Mouse (Mus musculus) limb, embryonic 13.5 days (tissue): Measurements from ENCODE around the gene Mlph. TPM values are rescaled to one million over a fixed set of nuclear protein-coding genes. Genes with fewer than 3 reads are reported as not detected.

Experiments used
- ATAC-seq: fragments of 200-750 bp; cut with Nextera tagmentation; 2 replicates; pipeline ENCODE4 v1.8.0; 2017; ENCODE audit warnings: low read depth, moderate number of reproducible peaks, moderate TSS enrichment; ENCODE audit not compliant: low FRiP score
- H3K27ac ChIP-seq: fragments of 300-500 bp; sonication (generic); 2 replicates; pipeline ENCODE4 v1.5.1; 2015; ENCODE audit warnings: inconsistent platforms, mild to moderate bottlenecking, moderate library complexity
- H3K27me3 ChIP-seq: fragments of 300-500 bp; sonication (generic); 2 replicates; pipeline ENCODE4 v1.6.1; 2015; ENCODE audit warnings: mild to moderate bottlenecking, inconsistent platforms
- H3K36me3 ChIP-seq: fragments of 300-500 bp; sonication (generic); 2 replicates; pipeline ENCODE4 v1.6.1; 2015; ENCODE audit warnings: inconsistent platforms, mild to moderate bottlenecking, moderate library complexity
- H3K4me1 ChIP-seq: fragments of 300-500 bp; sonication (generic); 2 replicates; pipeline ENCODE4 v1.6.1; 2015; ENCODE audit warnings: inconsistent platforms
- H3K4me2 ChIP-seq: fragments of 300-500 bp; sonication (generic); replicated peaks from 2 replicates; pipeline ENCODE4 v1.6.1; 2015; ENCODE audit warnings: inconsistent platforms, mild to moderate bottlenecking, moderate library complexity
- H3K4me3 ChIP-seq: fragments of 300-500 bp; sonication (generic); 2 replicates; pipeline ENCODE4 v1.5.1; 2015; ENCODE audit warnings: moderate library complexity, mild to moderate bottlenecking, inconsistent platforms
- H3K9ac ChIP-seq: fragments of 300-500 bp; sonication (generic); 2 replicates; pipeline ENCODE4 v1.6.1; 2015; ENCODE audit warnings: mild to moderate bottlenecking, inconsistent platforms
- H3K9me3 ChIP-seq: fragments of 300-500 bp; sonication (generic); 2 replicates; pipeline ENCODE4 v1.6.1; 2016; ENCODE audit warnings: inconsistent platforms
- WGBS: fragments of 180-500 bp; shearing (Covaris S2); methylation state at CpG from one replicate; pipeline ENCODE4 v1.1.7; 2015; 5-methylcytosine and 5-hydroxymethylcytosine counted together
- polyA plus RNA-seq: library from polyadenylated mRNA; unstranded; fragments of >200 nt; fragmentation: Nextera tagmentation; extraction: Ambion mirVana; gene quantifications from 2 replicates; pipeline ENCODE4 v1.2.1, GENCODE M21; 2015

The Mlph gene
- polyA plus RNA-seq, 1 experiment from 2014 or later, result 0.87 TPM

- Histone ChIP-seq H3K4me3 (no peak overlapping the region), H3K36me3 (no peaks in the 10 kb centered on the region), H3K9ac (no peak overlapping the region), H3K27me3 (0 out of 2 replicates have a peak, but pooled peaks cover 7% of the 10 kb centered on the region), H3K27ac (no peak overlapping the region), H3K4me2 (no peak overlapping the region), H3K9me3 (no peaks in the 10 kb centered on the region), H3K4me1 (peaks cover 28% of the 10 kb centered on the region)
- 79% methylated on average over 2 of the region's 2 CpGs for WGBS
- ATAC-seq, result 0 out of 2 replicates have a peak, but pooled peaks have one; percentile 35
These were observed 58.7 kb downstream of the Mlph start for GRCm38 (mm10) chr1:90973574-90973911.

DNA sequence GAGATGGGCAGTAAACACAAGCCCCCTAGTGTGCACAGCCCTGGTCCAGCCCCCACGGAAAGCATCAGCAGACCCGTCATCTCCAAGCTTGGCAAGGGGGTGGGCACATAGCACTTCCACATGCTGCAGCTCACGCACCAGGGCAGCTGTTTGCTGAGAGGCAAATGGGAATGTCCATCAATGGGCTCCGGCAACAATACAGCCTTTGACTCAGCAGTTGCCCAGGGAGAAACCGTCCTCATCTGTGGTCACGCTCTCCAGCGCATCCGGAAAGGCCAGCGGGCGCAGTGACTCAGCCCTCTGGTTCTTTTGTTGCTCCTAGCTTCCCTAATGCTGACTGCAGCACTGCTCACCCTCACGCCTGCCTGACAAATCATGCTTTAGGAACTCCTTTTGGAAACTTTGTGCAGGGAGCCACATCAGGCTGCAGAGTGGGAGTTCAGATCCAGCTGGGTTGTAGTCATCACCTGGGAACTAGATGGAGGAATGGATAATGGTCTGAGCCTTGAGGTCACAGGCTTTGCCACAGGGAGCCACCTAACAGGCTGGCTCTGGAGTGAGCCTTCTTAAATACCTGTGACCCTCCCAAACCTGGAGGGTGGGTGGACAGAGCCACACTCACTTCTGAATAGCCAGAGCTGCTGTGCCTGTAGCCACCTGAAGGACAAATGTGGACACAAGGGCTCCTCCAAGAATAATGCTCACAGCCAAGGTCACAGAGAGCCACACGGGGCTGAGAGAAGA lies 60.2 kb downstream of the Mlph start:
- H3K36me3 ChIP-seq, result no peaks in the 10 kb centered on the region
- H3K4me1 ChIP-seq, result peaks cover 18% of the 10 kb centered on the region
- no peak; the same call in 1 of the 2 replicates for ATAC-seq
- no peak overlapping the region for H3K4me3 ChIP-seq
- H3K9me3 ChIP-seq, result no peaks in the 10 kb centered on the region
- no peak overlapping the region for H3K27ac ChIP-seq
- 0 out of 2 replicates have a peak, but pooled peaks cover 4% of the 10 kb centered on the region for H3K27me3 ChIP-seq
- WGBS, result 32% methylated on average over 12 of the region's 12 CpGs
- H3K9ac ChIP-seq, result 0 out of 2 replicates have a peak overlapping the region, but pooled peaks have one; percentile 8
- no peak overlapping the region for H3K4me2 ChIP-seq

GRCm38 (mm10) chr1:90975960-90976359 lies 61.1 kb downstream of the Mlph start:
- no peaks in the 10 kb centered on the region for H3K36me3 ChIP-seq
- H3K27me3 ChIP-seq, result 0 out of 2 replicates have a peak, but pooled peaks cover 4% of the 10 kb centered on the region
- H3K4me3 ChIP-seq, result no peak overlapping the region
- ATAC-seq, result no peak
- peaks cover 18% of the 10 kb centered on the region for H3K4me1 ChIP-seq
- no peaks in the 10 kb centered on the region for H3K9me3 ChIP-seq
- H3K4me2 ChIP-seq, result no peak overlapping the region
- no peak overlapping the region for H3K27ac ChIP-seq
- no peak overlapping the region for H3K9ac ChIP-seq
- WGBS, result 87% methylated on average over 4 of the region's 4 CpGs

- H3K4me2 ChIP-seq, result no peak overlapping the region
- H3K27me3 ChIP-seq, result no peaks in the 10 kb centered on the region
- H3K9ac ChIP-seq, result no peak overlapping the region
- no peak overlapping the region for H3K27ac ChIP-seq
- WGBS, result 70% methylated on average over 10 of the region's 10 CpGs
- no peaks in the 10 kb centered on the region for H3K4me1 ChIP-seq
- ATAC-seq, result no peak
- no peak overlapping the region for H3K4me3 ChIP-seq
- no peaks in the 10 kb centered on the region for H3K36me3 ChIP-seq
- H3K9me3 ChIP-seq, result no peaks in the 10 kb centered on the region
These were observed 65.9 kb downstream of the Mlph start for GRCm38 (mm10) chr1:90980638-90981330.

DNA sequence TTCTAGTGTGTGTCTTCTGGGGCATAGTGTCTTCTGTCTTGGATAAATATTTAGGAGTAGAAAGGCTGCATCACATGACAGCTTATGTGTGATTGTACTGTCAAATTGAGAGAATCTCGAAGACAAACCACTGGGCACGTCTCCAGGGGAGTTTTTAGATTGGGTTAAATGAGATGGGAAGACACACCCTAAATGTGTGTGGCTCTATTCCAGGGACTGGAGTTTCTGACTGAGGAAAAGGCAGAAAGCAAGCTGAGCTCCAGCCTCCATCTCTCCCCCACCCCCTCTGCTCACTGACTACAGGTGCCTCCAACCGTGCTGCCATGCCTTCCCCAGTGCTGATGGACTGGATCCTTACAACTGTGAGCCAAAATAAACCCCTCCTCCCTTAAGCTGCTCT lies 66.5 kb downstream of the Mlph start:
- Histone ChIP-seq H3K4me1 (no peaks in the 10 kb centered on the region), H3K9ac (no peak overlapping the region), H3K36me3 (no peaks in the 10 kb centered on the region), H3K27ac (no peak overlapping the region), H3K4me3 (no peak overlapping the region), H3K4me2 (no peak overlapping the region), H3K27me3 (no peaks in the 10 kb centered on the region), H3K9me3 (no peaks in the 10 kb centered on the region)
- ATAC-seq, result no peak
- 74% methylated on average over 3 of the region's 3 CpGs for WGBS

DNA sequence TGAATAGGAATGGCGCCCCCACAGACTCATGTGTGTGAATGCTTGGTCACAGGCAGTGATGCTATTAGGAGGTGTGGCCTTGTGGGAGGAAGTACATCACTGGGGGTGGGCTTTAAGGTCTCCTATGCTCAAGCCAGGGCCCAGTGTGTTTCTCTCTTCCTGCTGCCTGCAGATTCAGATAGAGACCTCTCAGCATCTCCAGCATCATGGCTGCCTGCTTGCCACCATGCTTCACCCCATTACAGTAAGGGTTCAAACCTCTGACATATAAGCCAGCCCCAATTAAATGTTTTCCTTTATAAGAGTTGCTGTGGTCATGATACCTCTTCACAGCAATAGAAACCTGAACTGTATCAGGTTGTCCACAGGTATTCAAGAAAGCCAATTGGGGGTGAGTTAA lies 81.0 kb downstream of the Mlph start:
- 93% methylated on average over 1 of the region's 1 CpGs for WGBS
- H3K4me2 ChIP-seq, result no peak overlapping the region
- no peak for ATAC-seq
- H3K4me3 ChIP-seq, result no peak overlapping the region
- no peaks in the 10 kb centered on the region for H3K27me3 ChIP-seq
- peaks cover 23% of the 10 kb centered on the region for H3K4me1 ChIP-seq
- H3K9me3 ChIP-seq, result peaks cover 7% of the 10 kb centered on the region; the same call in 1 of the 2 replicates
- no peak overlapping the region for H3K27ac ChIP-seq
- H3K36me3 ChIP-seq, result no peaks in the 10 kb centered on the region
- H3K9ac ChIP-seq, result no peak overlapping the region

DNA sequence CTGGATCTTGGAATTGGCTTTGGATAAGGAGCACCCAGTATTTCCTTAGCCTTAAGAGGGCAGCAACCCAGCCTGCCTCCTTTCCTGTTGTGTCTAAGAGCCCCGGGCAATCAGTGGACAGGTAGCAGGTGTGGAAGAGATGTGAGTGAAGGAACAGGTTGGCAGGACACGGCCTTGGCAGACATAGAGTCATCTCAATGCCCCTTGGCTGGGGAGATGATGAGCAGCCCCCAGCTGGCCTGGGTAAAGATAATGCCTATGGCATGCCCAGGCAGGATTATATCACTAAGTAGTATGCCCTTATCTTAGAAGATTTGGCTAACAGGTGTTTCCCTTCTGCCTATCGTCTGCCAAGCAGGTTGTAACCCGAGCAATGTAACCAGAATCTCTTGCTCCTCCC lies 82.3 kb downstream of the Mlph start:
- no peak overlapping the region for H3K27ac ChIP-seq
- peaks cover 23% of the 10 kb centered on the region for H3K4me1 ChIP-seq
- H3K9ac ChIP-seq, result no peak overlapping the region
- no peaks in the 10 kb centered on the region for H3K27me3 ChIP-seq
- WGBS, result 54% methylated on average over 4 of the region's 4 CpGs
- no peak overlapping the region for H3K4me2 ChIP-seq
- peaks cover 7% of the 10 kb centered on the region; the same call in 1 of the 2 replicates for H3K9me3 ChIP-seq
- no peak overlapping the region for H3K4me3 ChIP-seq
- H3K36me3 ChIP-seq, result no peaks in the 10 kb centered on the region
- ATAC-seq, result no peak

- Histone ChIP-seq H3K9me3 (peaks cover 7% of the 10 kb centered on the region; the same call in 1 of the 2 replicates), H3K27me3 (no peaks in the 10 kb centered on the region), H3K36me3 (no peaks in the 10 kb centered on the region), H3K27ac (no peak overlapping the region), H3K4me2 (peak overlapping the region; percentile 93), H3K4me1 (peaks cover 23% of the 10 kb centered on the region), H3K9ac (no peak overlapping the region; the same call in 1 of the 2 replicates), H3K4me3 (peak overlapping the region; percentile 70; the same call in 1 of the 2 replicates)
- 87% methylated on average over 5 of the region's 5 CpGs for WGBS
- no peak for ATAC-seq
These were observed 82.8 kb downstream of the Mlph start for GRCm38 (mm10) chr1:90997641-90998040.

- H3K4me2 ChIP-seq, result peak within 1 kb of the TSS; percentile 93
- H3K9ac ChIP-seq, result peak within 1 kb of the TSS; percentile 86
- peak; percentile 87 for ATAC-seq
- WGBS, result 3% methylated on average over 59 of the region's 59 CpGs
- H3K4me3 ChIP-seq, result peak within 1 kb of the TSS; percentile 70
- H3K9me3 ChIP-seq, result peaks cover 7% of the 10 kb centered on the region; the same call in 1 of the 2 replicates
- peaks cover 23% of the 10 kb centered on the region for H3K4me1 ChIP-seq
- H3K27ac ChIP-seq, result 0 out of 2 replicates have a peak within 1 kb of the TSS, but pooled peaks have one; percentile 16
- no peaks in the 10 kb centered on the region for H3K36me3 ChIP-seq
- no peaks in the 10 kb centered on the region for H3K27me3 ChIP-seq
These were observed 83.5 kb downstream of the Mlph start, which contains the start of gene Lrrfip1 for GRCm38 (mm10) chr1:90998268-90998890. Gene Lrrfip1, plus strand, starts transcription at chr1:90998737.

- Histone ChIP-seq H3K9ac (peak overlapping the region; percentile 86), H3K4me3 (peak overlapping the region; percentile 70), H3K4me1 (peaks cover 23% of the 10 kb centered on the region), H3K4me2 (peak overlapping the region; percentile 93), H3K27me3 (no peaks in the 10 kb centered on the region), H3K9me3 (peaks cover 7% of the 10 kb centered on the region; the same call in 1 of the 2 replicates), H3K36me3 (no peaks in the 10 kb centered on the region), H3K27ac (0 out of 2 replicates have a peak overlapping the region, but pooled peaks have one; percentile 16)
- peak; percentile 74 for ATAC-seq
- WGBS, result 2% methylated on average over 41 of the region's 41 CpGs
These were observed 84.2 kb downstream of the Mlph start for GRCm38 (mm10) chr1:90998891-90999611.

DNA sequence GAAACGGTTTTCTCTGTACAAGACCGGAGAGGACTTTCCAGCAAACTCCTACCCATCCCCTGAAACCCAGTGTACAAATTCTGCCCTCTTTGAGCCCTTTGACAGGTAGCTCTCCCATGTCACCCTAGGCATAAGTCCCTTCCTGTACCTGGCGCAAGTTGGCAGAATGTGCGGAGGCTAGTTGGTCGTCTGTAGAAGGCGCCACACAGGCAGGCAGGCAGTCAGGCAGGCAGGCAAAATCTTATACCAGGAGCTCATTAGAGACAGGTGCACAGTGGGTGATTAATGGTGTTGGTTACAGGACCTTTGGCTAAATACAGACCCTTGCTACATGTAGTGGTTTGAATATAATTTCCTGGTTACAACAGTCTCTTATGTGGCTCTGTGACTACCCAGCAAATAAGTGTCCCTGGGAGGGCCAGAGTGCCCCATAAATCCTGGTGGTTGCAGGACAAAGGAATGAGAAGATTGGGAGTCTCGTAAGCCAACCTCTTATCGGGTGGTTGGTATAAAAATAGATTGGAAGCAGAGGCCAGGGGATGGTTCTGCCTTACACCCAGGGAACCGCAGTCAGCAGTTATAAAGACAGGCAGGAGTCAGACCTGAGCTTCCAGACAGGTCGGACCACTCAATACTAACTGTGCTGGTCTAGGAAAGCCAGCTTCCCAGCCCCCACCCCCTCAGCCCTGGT lies 85.2 kb downstream of the Mlph start:
- Histone ChIP-seq H3K27ac (no peak overlapping the region), H3K4me2 (peak overlapping the region; percentile 93), H3K4me1 (peaks cover 23% of the 10 kb centered on the region), H3K27me3 (no peaks in the 10 kb centered on the region), H3K4me3 (peak overlapping the region; percentile 70), H3K36me3 (no peaks in the 10 kb centered on the region), H3K9ac (no peak overlapping the region), H3K9me3 (peaks cover 7% of the 10 kb centered on the region; the same call in 1 of the 2 replicates)
- ATAC-seq, result no peak
- 59% methylated on average over 10 of the region's 10 CpGs for WGBS
